Mouse (Mus musculus): ENCODE measurements around the gene Klk1b5.
"Not testable (repeated sequence)": the region's sequence is repeated elsewhere in the genome, so short reads cannot be mapped to it uniquely, and the experiment has no call there.

The Klk1b5 gene

GRCm38 (mm10) chr7:44215645-44216044 lies at the start of gene Klk1b5:
Klk1b5 (plus strand) TSS chr7:44215945.
- DNase-seq (ENCODE audit: low spot score) = no peak

GRCm38 (mm10) chr7:44179299-44180045 lies 36.3 kb upstream of the Klk1b5 start:
- DNase-seq (ENCODE audit: low spot score) = no peak

GRCm38 (mm10) chr7:44186516-44186915 lies 29.2 kb upstream of the Klk1b5 start:
- DNase-seq (ENCODE audit: low spot score) = not testable (repeated sequence)

GRCm38 (mm10) chr7:44187936-44188335 lies 27.8 kb upstream of the Klk1b5 start, which contains the start of gene Klk1b24:
Klk1b24 (plus strand) TSS chr7:44188236.
- peak; percentile 5 for DNase-seq (ENCODE audit: low spot score)

GRCm38 (mm10) chr7:44193466-44193865 lies 22.3 kb upstream of the Klk1b5 start:
- not testable (repeated sequence) for DNase-seq (ENCODE audit: low spot score)

- DNase-seq (ENCODE audit: low spot score) = no peak
Measured at GRCm38 (mm10) chr7:44197891-44198290, 17.9 kb upstream of the Klk1b5 start, which contains the start of gene Klk1b3. Klk1b3 (plus strand) TSS chr7:44198191.

- DNase-seq (ENCODE audit: low spot score) = not testable (repeated sequence)
Measured at GRCm38 (mm10) chr7:44207135-44207534, 8.6 kb upstream of the Klk1b5 start, which contains the start of gene Klk1b4. Klk1b4 (plus strand) TSS chr7:44207435.

- no peak for DNase-seq (ENCODE audit: low spot score)
Measured at GRCm38 (mm10) chr7:44208307-44208706, 7.4 kb upstream of the Klk1b5 start.

GRCm38 (mm10) chr7:44221601-44222000 lies 5.9 kb downstream of the Klk1b5 start:
- DNase-seq (ENCODE audit: low spot score) = not testable (repeated sequence)

- not testable (repeated sequence) for DNase-seq (ENCODE audit: low spot score)
Measured at GRCm38 (mm10) chr7:44222335-44222734, 6.6 kb downstream of the Klk1b5 start.

GRCm38 (mm10) chr7:44225076-44225475 lies 9.3 kb downstream of the Klk1b5 start, which contains the start of gene Klk1:
Klk1 (plus strand) TSS chr7:44225360.
- DNase-seq (ENCODE audit: low spot score) = no peak

- DNase-seq (ENCODE audit: low spot score) = no peak
Measured at GRCm38 (mm10) chr7:44235909-44236308, 20.2 kb downstream of the Klk1b5 start, which contains the start of gene Gm36864. Gm36864 (plus strand) TSS chr7:44236177.

- no peak for DNase-seq (ENCODE audit: low spot score)
Measured at GRCm38 (mm10) chr7:44239913-44240312, 24.2 kb downstream of the Klk1b5 start.

GRCm38 (mm10) chr7:44240712-44241111 lies 25.0 kb downstream of the Klk1b5 start:
- DNase-seq (ENCODE audit: low spot score) = no peak

GRCm38 (mm10) chr7:44241163-44241562 lies 25.4 kb downstream of the Klk1b5 start:
- DNase-seq (ENCODE audit: low spot score) = no peak

GRCm38 (mm10) chr7:44244080-44244479 lies 28.3 kb downstream of the Klk1b5 start:
- DNase-seq (ENCODE audit: low spot score) = no peak

- peak; percentile 97 for DNase-seq (ENCODE audit: low spot score)
Measured at GRCm38 (mm10) chr7:44246055-44246983, 30.6 kb downstream of the Klk1b5 start, which contains the start of the genes 1700028J19Rik and 2410002F23Rik. 1700028J19Rik (minus strand) TSS chr7:44246695. 2410002F23Rik (plus strand) TSS chr7:44246722.

GRCm38 (mm10) chr7:44246984-44247470 lies 31.3 kb downstream of the Klk1b5 start:
- DNase-seq (ENCODE audit: low spot score) = peak; percentile 77

- no peak for DNase-seq (ENCODE audit: low spot score)
Measured at GRCm38 (mm10) chr7:44247971-44248370, 32.2 kb downstream of the Klk1b5 start.

GRCm38 (mm10) chr7:44249248-44249647 lies 33.5 kb downstream of the Klk1b5 start:
- no peak for DNase-seq (ENCODE audit: low spot score)

- DNase-seq (ENCODE audit: low spot score) = peak; percentile 57
Measured at GRCm38 (mm10) chr7:44250732-44251275, 35.1 kb downstream of the Klk1b5 start.
